ENCODE assay signal across 21 mouse cellular contexts in the genomic region with DNA sequence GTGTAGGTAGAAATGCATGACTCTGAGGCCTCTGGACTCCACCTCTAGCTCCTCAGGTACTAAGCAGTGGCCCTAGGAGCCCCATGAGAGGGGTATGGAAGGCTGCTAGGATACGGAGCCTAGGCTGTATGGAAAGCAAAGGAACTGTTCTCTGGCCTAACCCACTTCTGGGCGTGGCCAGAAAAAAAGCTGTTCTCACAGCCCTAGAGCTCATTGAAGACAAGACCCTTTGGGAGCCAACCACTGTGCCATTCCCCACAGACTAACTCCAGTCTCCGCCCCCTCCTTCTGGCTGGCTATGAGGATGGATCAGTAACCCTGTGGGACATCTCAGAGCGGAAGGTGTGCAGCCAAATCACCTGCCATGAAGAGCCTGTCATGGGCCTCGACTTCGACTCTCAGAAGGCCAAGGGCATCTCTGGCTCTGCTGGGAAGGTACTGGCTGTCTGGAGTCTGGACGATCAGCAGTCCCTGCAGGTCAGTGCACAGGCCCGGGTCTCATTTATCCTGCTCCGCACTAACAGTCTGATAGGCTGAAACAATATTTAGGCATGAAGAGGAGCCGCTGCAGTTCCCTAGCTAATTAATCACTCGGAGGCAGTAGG. TPM values are rescaled to one million over a fixed set of nuclear protein-coding genes. Genes with fewer than 3 reads are reported as not detected.
DNase-seq lines count a peak whose midpoint lies in the region; ATAC-seq lines count a peak whose summit lies in the region.
"Had no signal": no experiment of that assay in that cellular context is flagged by ENCODE, and none has a peak within 500 bp of the region (broad histone marks: within the 10 kb centered on the region; RNA-seq: fewer than 3 reads in every experiment).

No protein-coding gene starts in this region.

- no peak overlapping the region for H3K4me2 ChIP-seq in forebrain, embryonic 15.5 days (replicated peaks)
- H3K4me2 ChIP-seq in kidney, embryonic 14.5 days (replicated peaks; ENCODE audit: low read depth, low read length), result no peak overlapping the region
- H3K4me2 ChIP-seq in neural tube, embryonic 15.5 days, result no peak overlapping the region
- H3K4me2 ChIP-seq in neural tube, embryonic 12.5 days (replicated peaks), result no peak overlapping the region
- H3K4me2 ChIP-seq: embryonic facial prominence, embryonic 13.5 days; heart, embryonic 12.5 days; liver, embryonic 13.5 days; stomach, embryonic 15.5 days had no signal

- no peak overlapping the region for H3K4me3 ChIP-seq in forebrain, embryonic 10.5 days
- H3K4me3 ChIP-seq in forebrain, embryonic 15.5 days, result no peak overlapping the region
- no peak overlapping the region for H3K4me3 ChIP-seq in kidney, embryonic 14.5 days (ENCODE audit: low read length)
- H3K4me3 ChIP-seq in neural tube, embryonic 15.5 days (replicated peaks), result no peak overlapping the region
- no peak overlapping the region for H3K4me3 ChIP-seq in neural tube, embryonic 12.5 days
- H3K4me3 ChIP-seq: embryonic facial prominence, embryonic 13.5 days; heart, embryonic 12.5 days; liver, embryonic 13.5 days; megakaryocyte, embryonic 14.5 days; stomach, embryonic 15.5 days had no signal

- H3K27me3 ChIP-seq in forebrain, embryonic 10.5 days (ENCODE audit: poor library complexity, severe bottlenecking), result no peaks in the 10 kb centered on the region
- no peaks in the 10 kb centered on the region for H3K27me3 ChIP-seq in forebrain, embryonic 15.5 days
- no peaks in the 10 kb centered on the region; the same call in 1 of the 2 replicates for H3K27me3 ChIP-seq in kidney, embryonic 14.5 days (ENCODE audit: control insufficient read depth, insufficient read depth, low read length)
- no peaks in the 10 kb centered on the region for H3K27me3 ChIP-seq in neural tube, embryonic 15.5 days (replicated peaks)
- H3K27me3 ChIP-seq in neural tube, embryonic 12.5 days (replicated peaks), result no peaks in the 10 kb centered on the region
- H3K27me3 ChIP-seq: embryonic facial prominence, embryonic 13.5 days; liver, embryonic 13.5 days; stomach, embryonic 15.5 days had no signal

- H3K9me3 ChIP-seq in forebrain, embryonic 10.5 days, result no peaks in the 10 kb centered on the region
- H3K9me3 ChIP-seq in forebrain, embryonic 15.5 days, result no peaks in the 10 kb centered on the region
- no peaks in the 10 kb centered on the region for H3K9me3 ChIP-seq in kidney, embryonic 14.5 days (ENCODE audit: control insufficient read depth, low read length)
- no peaks in the 10 kb centered on the region for H3K9me3 ChIP-seq in neural tube, embryonic 15.5 days (replicated peaks)
- H3K9me3 ChIP-seq in neural tube, embryonic 12.5 days, result no peaks in the 10 kb centered on the region
- H3K9me3 ChIP-seq: embryonic facial prominence, embryonic 13.5 days; heart, embryonic 12.5 days; liver, embryonic 13.5 days; megakaryocyte, embryonic 14.5 days; stomach, embryonic 15.5 days had no signal

- no peak for DNase-seq in forebrain, embryonic 10.5 days (ENCODE audit: extremely low spot score, low spot score)
- no peak for DNase-seq in kidney, adult 8-10 months
- DNase-seq in neural tube, embryonic 10.5 days (ENCODE audit: extremely low spot score, low spot score), result peak; percentile 51
- no peak for DNase-seq in right cerebral cortex, postnatal 36 days (ENCODE audit: low spot score in 2 of 2)
- DNase-seq: adrenal gland, adult 2 months; cerebellum, postnatal 25 days; gastrocnemius, postnatal 36 days; heart, postnatal 4 days; kidney, adult 2 months; liver, embryonic 13.5 days; lung, postnatal 10 days; thymus, adult 2 months had no signal

- H3K4me1 ChIP-seq in forebrain, embryonic 10.5 days, result peaks cover 51% of the 10 kb centered on the region
- peaks cover 8% of the 10 kb centered on the region; the same call in 1 of the 2 replicates for H3K4me1 ChIP-seq in forebrain, embryonic 15.5 days
- peaks cover 21% of the 10 kb centered on the region for H3K4me1 ChIP-seq in kidney, embryonic 14.5 days (ENCODE audit: control insufficient read depth, insufficient read depth, low read length)
- 0 out of 2 replicates have a peak, but pooled peaks cover 6% of the 10 kb centered on the region for H3K4me1 ChIP-seq in neural tube, embryonic 15.5 days
- H3K4me1 ChIP-seq in neural tube, embryonic 12.5 days, result peaks cover 11% of the 10 kb centered on the region
- H3K4me1 ChIP-seq: liver, embryonic 13.5 days; megakaryocyte, embryonic 14.5 days; stomach, embryonic 15.5 days had no signal

- H3K9ac ChIP-seq in forebrain, embryonic 15.5 days (replicated peaks), result no peak overlapping the region
- no peak overlapping the region for H3K9ac ChIP-seq in kidney, embryonic 14.5 days (ENCODE audit: low read depth, low read length)
- H3K9ac ChIP-seq in neural tube, embryonic 15.5 days (replicated peaks), result no peak overlapping the region
- H3K9ac ChIP-seq in neural tube, embryonic 12.5 days, result no peak overlapping the region
- H3K9ac ChIP-seq: embryonic facial prominence, embryonic 13.5 days; heart, embryonic 12.5 days; liver, embryonic 13.5 days; stomach, embryonic 15.5 days had no signal

- no peaks in the 10 kb centered on the region for H3K36me3 ChIP-seq in forebrain, embryonic 10.5 days (replicated peaks)
- no peaks in the 10 kb centered on the region for H3K36me3 ChIP-seq in forebrain, embryonic 15.5 days
- H3K36me3 ChIP-seq in kidney, embryonic 14.5 days (ENCODE audit: control insufficient read depth, insufficient read depth, low read length), result no peaks in the 10 kb centered on the region
- no peaks in the 10 kb centered on the region for H3K36me3 ChIP-seq in neural tube, embryonic 15.5 days
- no peaks in the 10 kb centered on the region for H3K36me3 ChIP-seq in neural tube, embryonic 12.5 days
- H3K36me3 ChIP-seq: embryonic facial prominence, embryonic 13.5 days; heart, embryonic 12.5 days; liver, embryonic 13.5 days; stomach, embryonic 15.5 days had no signal

- H3K27ac ChIP-seq in forebrain, embryonic 10.5 days, result peak overlapping the region; percentile 64; the same call in 1 of the 2 replicates
- H3K27ac ChIP-seq in forebrain, embryonic 15.5 days (replicated peaks), result no peak overlapping the region
- H3K27ac ChIP-seq in kidney, embryonic 14.5 days (ENCODE audit: low read depth, low read length), result no peak overlapping the region
- H3K27ac ChIP-seq in neural tube, embryonic 15.5 days (replicated peaks), result no peak overlapping the region
- no peak overlapping the region for H3K27ac ChIP-seq in neural tube, embryonic 12.5 days
- H3K27ac ChIP-seq: embryonic facial prominence, embryonic 13.5 days; liver, embryonic 13.5 days; stomach, embryonic 15.5 days had no signal

- WGBS in forebrain, embryonic 10.5 days, result 79% methylated on average over 11 of the region's 11 CpGs
- WGBS in forebrain, embryonic 15.5 days, result 79% methylated on average over 11 of the region's 11 CpGs
- 34% methylated on average over 11 of the region's 11 CpGs for WGBS in kidney, embryonic 14.5 days
- 67% methylated on average over 11 of the region's 11 CpGs for WGBS in neural tube, embryonic 15.5 days
- WGBS in neural tube, embryonic 12.5 days, result 58% methylated on average over 11 of the region's 11 CpGs

- ATAC-seq in forebrain, embryonic 15.5 days (replicated peaks), result no peak
- ATAC-seq in kidney, embryonic 14.5 days (ENCODE audit: low FRiP score, low TSS enrichment), result peak; percentile 39; the same call in 1 of the 2 replicates
- no peak for ATAC-seq in neural tube, embryonic 15.5 days (ENCODE audit: low FRiP score)
- ATAC-seq in neural tube, embryonic 12.5 days (ENCODE audit: low FRiP score, low read depth), result peak; percentile 17; the same call in 1 of the 2 replicates
- ATAC-seq: CD4-positive, CD25-positive, alpha-beta regulatory T cell, adult 4 months had no signal

RNA-seq across cellular contexts. Expression of a gene that starts 38.3 kb away (rescaled TPM):
- 0.95 and 1.1 TPM in 2 replicates for polyA plus RNA-seq in forebrain, embryonic 10.5 days (2016; fragmentation: Nextera tagmentation; extraction: Ambion mirVana)
- 0.70 and 0.93 TPM in 2 replicates for polyA plus RNA-seq in forebrain, embryonic 15.5 days (2015; fragmentation: Nextera tagmentation; extraction: Ambion mirVana)
- polyA plus RNA-seq in kidney, embryonic 14.5 days (2014; fragmentation: Nextera tagmentation; extraction: Ambion mirVana), result 0.61 and 0.63 TPM in 2 replicates
- polyA plus RNA-seq in neural tube, embryonic 15.5 days (2015; fragmentation: Nextera tagmentation; extraction: Ambion mirVana), result 1.2 and 1.9 TPM in 2 replicates
- polyA plus RNA-seq in neural tube, embryonic 12.5 days (2016; fragmentation: Nextera tagmentation; extraction: Ambion mirVana), result 5.5 and 7.2 TPM in 2 replicates
- polyA plus RNA-seq: CD4-positive, CD25-positive, alpha-beta regulatory T cell, adult 4 months had no signal

RNA-seq across cellular contexts. Expression of a gene that starts 53.5 kb away (rescaled TPM):
- polyA plus RNA-seq in forebrain, embryonic 10.5 days (2016; fragmentation: Nextera tagmentation; extraction: Ambion mirVana), result 2.3 and 3.1 TPM in 2 replicates
- 3.4 and 3.5 TPM in 2 replicates for polyA plus RNA-seq in forebrain, embryonic 15.5 days (2015; fragmentation: Nextera tagmentation; extraction: Ambion mirVana)
- polyA plus RNA-seq in kidney, embryonic 14.5 days (2014; fragmentation: Nextera tagmentation; extraction: Ambion mirVana), result 1.9 and 3.0 TPM in 2 replicates
- 3.1 and 4.9 TPM in 2 replicates for polyA plus RNA-seq in neural tube, embryonic 15.5 days (2015; fragmentation: Nextera tagmentation; extraction: Ambion mirVana)
- polyA plus RNA-seq in neural tube, embryonic 12.5 days (2016; fragmentation: Nextera tagmentation; extraction: Ambion mirVana), result 1.7 and 2.2 TPM in 2 replicates

RNA-seq across cellular contexts. Expression of a gene that starts 53.7 kb away (rescaled TPM):
- 17.2 and 22.5 TPM in 2 replicates for polyA plus RNA-seq in forebrain, embryonic 10.5 days (2016; fragmentation: Nextera tagmentation; extraction: Ambion mirVana)
- 16.0 and 16.4 TPM in 2 replicates for polyA plus RNA-seq in forebrain, embryonic 15.5 days (2015; fragmentation: Nextera tagmentation; extraction: Ambion mirVana)
- polyA plus RNA-seq in kidney, embryonic 14.5 days (2014; fragmentation: Nextera tagmentation; extraction: Ambion mirVana), result 16.3 and 18.0 TPM in 2 replicates
- polyA plus RNA-seq in neural tube, embryonic 15.5 days (2015; fragmentation: Nextera tagmentation; extraction: Ambion mirVana), result 16.1 and 18.8 TPM in 2 replicates
- polyA plus RNA-seq in neural tube, embryonic 12.5 days (2016; fragmentation: Nextera tagmentation; extraction: Ambion mirVana), result 11.2 and 12.9 TPM in 2 replicates

Comparison
In these comparisons a context has a peak if more than half of its experiments do, and no peak if none do; other contexts are left out.
1. ATAC-seq: peak in kidney, embryonic 14.5 days (single experiment) and neural tube, embryonic 12.5 days (single experiment); none in forebrain, embryonic 15.5 days (single experiment) and neural tube, embryonic 15.5 days (single experiment).